Mouse (Mus musculus) urinary bladder, adult 18-20 months (tissue): ENCODE data around the gene Klhl20.
"Not testable (repeated sequence)": the region's sequence is repeated elsewhere in the genome, so short reads cannot be mapped to it uniquely, and the experiment has no call there.

Source experiments
- DNase-seq, 2 experiments: peaks; one replicate each; pipeline ENCODE4 v3.0.0; 2022; ENCODE audit warnings: low spot score in 2 of 2, mixed read lengths in 2 of 2

The Klhl20 gene

DNA sequence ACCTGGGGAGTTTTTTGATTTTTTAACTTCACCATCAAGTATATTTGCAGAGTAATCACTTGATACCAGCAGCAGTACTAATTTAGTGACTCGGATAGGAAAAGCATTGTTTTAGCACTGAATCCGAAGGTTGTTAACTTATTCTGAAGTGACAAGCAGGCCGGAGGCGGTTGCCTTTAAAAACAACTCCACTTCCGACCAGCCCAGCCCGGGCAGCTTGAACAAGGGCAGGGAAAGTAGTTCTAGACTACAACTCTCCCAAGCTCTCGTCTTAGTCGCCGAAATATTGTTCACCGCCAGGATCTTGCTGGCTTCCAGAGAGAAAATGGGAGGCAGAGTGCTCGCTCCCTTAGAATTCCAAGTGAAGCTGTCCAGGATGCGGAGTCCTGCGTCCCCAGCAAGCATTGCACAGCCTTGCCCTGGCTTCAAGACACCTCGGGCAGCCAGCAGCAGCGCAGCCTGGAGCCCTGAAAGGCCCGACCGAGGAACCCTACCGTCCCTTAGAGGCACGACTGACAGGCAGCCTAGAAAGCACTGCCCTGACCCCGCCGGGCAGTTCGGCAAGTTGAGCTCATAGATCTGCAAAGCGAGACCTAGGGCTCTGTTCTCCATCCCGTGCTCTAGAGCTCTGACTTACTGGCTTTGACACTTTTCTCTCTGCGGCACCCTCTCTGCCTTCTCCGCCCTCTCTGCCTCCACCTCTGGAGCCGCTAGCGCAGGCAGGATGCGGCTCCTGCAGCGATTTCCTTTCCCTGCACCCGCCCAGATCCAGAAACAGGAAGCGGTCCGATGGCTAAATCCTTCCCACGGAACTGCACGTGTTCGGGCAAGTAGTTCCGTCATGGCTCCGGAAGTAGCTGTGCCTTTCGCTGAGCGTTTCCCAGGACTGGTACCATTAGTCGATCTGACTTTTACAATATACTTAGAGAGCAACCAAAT lies at the start of gene Klhl20:
TSS of gene Klhl20 (minus strand) at position 786 of the 939 bp plus-strand sequence.
- peak; percentile 86 to 96 for DNase-seq

DNA sequence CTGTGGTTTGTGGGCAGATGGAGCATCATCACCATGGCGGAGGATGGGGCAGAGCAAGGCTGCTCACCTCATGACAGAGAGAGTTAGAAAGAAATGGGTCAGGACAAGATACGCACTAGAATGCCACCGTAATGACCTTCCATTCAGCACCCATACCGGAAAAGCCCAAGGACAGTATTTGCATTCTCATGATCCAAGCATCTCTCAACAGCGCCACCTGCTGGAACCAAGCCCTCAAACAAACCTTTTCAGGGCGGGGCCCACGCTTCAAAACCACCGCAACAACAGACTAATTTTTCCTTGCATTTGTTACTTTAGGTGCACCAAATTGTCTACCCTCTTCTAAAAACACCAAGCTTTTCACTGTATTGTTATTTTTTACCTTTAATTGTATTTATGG lies 49.4 kb upstream of the Klhl20 start:
- peak in 1 of 2 experiments; percentile 46 for DNase-seq

DNA sequence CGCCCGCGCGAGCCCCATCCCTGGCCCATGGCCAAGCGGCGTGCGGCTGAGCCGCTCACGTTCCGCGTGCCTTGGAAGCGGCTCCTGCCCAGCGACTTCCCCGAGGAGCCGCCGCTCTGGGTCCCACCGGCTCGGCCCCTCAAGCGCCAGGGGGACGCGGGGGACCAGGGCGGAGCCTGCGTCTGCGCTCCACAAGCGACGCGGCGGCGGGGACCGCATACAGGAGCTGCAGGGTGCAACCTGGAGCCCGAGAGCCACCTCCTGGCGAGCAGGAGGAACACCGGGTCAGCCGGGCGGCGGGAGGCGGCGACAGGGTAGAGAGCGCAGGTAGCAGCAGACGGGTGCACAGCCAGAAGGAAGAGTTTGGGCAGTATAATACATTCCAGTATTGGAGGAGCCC lies 39.3 kb upstream of the Klhl20 start:
- peak; percentile 50 to 68 for DNase-seq

DNA sequence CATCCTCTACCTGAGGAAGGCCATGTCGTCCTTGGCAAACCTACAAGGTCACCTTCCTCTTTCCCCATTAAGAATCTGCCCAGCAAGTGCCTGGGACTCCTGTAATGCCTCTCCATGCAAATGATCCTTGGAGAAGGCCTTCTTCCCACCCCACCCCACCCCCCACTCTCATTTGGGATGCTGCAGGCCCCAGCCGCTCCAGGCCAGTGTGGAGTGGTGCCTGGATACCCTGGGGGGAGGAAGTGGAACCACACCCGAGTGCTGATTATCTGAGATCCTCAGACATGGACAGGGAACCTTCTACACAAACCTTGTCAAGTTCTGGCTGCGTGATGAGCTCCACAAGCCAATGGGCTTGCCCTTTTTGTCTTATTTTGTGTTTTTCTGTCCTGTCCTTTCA lies 29.0 kb upstream of the Klhl20 start:
- DNase-seq = no peak

DNA sequence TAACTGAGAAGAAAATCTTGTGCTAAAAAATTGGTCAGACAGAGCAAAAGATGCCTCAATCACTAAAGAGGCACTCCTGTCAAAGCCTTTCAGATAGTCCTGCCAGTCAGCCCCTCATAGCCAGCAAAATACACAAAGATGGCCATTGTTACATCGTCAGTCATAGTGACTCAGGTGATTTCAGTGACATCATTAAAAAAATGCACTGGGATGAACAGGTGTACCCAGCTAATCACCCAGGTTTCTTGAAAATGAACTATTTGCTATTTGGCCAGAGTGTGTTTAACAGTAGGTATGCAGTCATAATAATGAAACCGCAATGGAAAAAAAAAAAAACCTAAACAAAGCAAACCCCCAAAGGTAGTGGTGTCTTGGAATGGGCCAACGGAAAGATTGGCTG lies 27.9 kb upstream of the Klhl20 start, which contains the start of gene Tex50:
TSS of gene Tex50 (minus strand) at position 101 of the 400 bp plus-strand sequence.
- no peak for DNase-seq

DNA sequence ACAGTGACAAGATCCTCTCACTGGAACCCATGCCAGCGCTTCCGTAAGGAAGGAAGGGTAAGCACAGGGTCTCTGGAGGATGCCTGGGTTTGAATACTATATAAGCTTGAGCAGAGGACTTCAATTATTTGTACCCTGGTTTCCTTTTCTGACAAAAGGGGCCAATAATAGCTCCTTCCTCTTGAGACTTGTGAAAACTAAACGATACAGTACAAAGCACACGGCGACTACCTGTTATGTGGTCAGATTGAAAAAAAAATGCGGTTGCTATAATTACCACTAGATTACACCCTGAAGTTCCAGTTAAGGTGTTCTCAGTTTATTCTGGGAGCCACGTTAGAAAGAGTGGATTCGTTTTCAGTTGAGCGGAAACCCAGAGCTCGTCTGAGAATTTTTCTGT lies 25.2 kb upstream of the Klhl20 start:
- no peak for DNase-seq

DNA sequence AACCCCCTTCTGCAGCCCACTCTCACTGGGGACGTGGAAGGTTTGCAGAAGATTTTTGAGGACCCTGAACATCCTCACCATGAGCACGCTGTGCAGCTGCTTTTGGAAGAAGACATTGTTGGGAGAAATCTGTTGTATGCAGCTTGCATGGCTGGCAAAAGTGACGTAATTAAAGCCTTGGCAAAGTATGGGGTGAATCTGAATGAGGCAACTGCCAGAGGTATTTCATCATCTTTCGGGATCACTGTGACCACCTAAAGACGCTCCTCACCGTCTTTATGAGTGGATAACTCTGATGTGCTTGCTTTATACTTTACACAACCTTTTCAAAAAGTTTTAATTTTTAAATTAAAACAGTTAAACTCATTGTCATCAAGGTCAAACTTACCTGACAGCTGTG lies 19.8 kb upstream of the Klhl20 start:
- no peak for DNase-seq

DNA sequence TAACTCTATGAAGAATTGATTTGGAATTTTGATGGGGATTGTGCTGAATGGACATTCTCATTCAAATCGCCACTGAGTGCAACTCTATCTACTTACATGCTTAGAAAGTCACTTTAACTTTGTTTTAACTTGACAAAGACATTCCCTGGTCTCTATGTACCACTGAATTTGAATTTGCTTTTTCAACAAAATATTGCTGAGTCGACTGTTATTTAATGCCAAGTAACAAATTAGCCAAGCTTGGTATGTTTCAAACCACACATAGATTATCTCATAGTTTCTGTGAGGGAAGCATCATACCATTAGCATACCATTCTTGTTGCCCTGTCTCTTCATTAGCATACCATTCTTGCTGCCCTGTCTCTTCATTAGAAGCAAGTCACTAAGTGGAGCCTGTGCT lies 16.6 kb upstream of the Klhl20 start:
- no peak for DNase-seq

DNA sequence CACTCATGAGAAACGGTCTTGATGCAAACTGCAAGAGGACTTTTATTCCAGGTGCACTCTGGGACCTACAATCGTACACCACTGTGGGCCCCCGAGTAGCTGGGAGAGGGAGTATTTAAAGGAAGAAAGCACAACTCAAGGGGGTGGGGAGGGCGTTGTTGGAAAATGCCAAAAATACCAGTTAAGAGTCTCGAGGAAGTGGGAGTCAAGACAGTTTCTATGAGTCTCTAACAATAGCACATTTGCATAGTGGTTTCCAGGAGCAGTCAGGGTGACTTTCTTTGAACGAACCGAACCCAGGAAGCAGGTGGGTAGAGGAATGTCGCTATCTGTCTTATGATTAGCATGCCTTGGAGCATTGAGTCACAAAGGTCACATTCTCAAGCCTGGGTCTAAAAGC lies 14.3 kb upstream of the Klhl20 start:
- DNase-seq = not testable (repeated sequence)

DNA sequence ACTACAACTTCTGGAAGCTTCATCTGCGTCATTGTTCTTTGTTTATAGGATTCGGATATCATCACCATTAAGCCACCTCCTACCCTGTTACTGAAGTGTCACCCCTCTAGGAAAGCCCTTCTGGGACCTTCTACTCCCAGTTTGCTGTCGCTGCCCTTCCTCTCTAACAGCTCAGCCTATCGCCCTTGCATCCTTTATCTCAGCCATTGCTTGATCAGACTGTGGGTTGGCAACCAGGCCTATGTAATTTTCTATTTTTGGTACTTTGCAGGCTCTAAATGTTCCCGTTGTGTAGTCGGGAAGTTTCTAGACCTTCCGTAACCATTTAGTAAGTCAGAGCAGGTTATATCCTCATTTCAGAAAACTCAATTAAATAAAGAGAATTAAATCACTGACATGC lies 11.9 kb upstream of the Klhl20 start:
- DNase-seq = no peak

DNA sequence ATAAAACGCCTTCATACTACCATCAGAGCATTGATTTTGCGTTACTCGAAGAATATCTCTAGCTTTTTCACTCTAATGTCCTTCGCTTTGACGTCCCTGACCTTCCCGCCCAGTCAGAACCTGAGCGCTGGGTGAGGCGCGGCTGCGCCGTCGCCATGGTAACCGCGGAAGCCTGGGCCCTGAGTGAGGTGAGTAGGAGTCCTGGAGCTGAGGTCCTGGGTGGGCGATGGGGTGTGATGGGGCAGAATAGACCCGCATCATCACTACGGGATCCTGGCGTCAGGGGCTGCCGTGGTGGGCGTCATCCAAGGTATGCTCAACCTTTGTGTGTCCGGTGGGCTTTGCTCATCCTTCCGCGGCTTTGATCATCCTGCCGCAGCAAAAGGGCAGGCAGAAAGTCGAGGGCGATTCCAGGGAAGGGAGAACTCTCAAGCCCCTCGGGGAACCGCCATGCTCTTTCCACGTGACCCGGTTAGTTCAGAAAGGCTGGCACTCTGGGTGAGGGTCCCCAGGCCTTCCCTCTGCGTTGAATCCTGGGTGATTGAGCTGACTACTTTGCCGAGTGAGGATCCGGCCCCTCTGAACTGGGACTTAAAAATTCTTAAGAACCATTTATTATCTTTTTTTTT lies 11.3 kb upstream of the Klhl20 start, which contains the start of gene Ankrd45:
TSS of gene Ankrd45 (plus strand) at position 161 of the 629 bp plus-strand sequence.
- DNase-seq = peak in 1 of 2 experiments; percentile 8

DNA sequence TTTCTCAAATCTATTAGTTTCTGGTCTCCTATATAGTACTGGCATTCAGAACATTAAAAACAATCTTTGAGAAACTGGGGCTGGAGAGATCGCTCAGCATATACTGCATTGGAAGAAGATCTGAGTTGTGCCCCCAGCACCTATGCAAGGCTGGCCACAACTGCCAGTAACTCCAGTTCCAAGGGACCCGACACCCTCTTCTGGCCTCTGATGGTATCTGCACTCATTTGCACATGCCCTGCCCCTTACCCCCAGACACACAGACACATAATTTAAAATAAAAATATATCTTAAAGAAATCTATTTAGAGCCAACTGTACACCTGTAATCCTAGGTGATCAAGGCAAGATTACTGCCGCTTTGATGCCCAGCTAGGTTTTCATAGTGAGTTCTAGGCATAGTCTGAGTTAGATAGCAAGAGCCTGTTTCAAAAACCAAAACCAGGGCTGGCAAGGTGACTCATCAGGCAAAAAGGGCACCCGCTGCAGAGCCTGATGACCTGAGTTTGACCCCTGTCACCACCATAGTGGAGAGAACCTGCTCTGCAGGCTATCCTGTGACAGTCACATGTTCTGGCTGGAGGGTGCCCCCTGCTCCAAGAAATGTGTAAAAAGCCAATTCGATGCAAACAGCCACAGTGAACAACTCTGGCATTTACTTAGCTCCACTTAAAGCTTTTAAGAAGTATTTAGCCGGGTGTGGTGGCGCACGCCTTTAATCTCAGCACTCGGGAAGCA lies 8.9 kb upstream of the Klhl20 start:
- peak in 1 of 2 experiments; percentile 25 for DNase-seq

DNA sequence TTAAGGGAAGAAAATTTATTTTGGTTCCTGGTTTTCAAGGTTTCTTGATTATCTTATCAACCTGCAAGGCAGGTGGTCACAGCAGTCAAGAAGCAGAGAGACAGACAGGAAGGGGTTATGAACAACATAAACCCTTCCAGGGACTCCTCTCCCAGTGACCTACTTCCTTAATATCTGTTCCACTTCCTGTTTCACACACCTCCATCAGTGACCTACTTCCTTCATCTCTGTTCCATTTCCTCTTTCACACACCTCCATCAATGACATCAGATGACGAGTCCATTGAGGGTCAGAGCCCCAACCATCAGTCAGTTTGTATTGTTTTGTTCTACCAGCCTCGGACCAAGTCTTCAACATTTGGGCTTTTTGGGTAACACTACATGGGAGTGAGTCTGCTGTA lies 8.2 kb upstream of the Klhl20 start:
- no peak for DNase-seq

DNA sequence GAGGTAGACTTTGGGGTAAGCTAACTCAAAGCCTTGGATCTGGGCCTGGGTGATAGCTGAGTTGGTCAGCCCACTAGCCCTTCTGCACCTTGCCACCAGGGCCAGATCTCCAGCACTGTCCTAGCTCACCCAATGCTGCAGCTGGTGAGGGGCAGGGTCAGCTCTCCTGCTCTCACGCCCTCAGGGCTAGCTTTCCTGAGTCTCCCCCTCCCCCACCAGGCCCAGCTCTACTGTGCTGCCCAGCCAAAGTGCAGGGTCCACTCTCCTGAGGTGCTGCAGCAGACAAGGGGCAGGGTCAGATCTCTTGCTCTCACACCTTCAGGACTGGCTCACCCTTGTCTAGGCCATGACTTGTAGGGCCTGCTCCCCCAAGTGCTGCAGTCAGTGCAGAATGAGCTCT lies 4.8 kb downstream of the Klhl20 start:
- DNase-seq = no peak

DNA sequence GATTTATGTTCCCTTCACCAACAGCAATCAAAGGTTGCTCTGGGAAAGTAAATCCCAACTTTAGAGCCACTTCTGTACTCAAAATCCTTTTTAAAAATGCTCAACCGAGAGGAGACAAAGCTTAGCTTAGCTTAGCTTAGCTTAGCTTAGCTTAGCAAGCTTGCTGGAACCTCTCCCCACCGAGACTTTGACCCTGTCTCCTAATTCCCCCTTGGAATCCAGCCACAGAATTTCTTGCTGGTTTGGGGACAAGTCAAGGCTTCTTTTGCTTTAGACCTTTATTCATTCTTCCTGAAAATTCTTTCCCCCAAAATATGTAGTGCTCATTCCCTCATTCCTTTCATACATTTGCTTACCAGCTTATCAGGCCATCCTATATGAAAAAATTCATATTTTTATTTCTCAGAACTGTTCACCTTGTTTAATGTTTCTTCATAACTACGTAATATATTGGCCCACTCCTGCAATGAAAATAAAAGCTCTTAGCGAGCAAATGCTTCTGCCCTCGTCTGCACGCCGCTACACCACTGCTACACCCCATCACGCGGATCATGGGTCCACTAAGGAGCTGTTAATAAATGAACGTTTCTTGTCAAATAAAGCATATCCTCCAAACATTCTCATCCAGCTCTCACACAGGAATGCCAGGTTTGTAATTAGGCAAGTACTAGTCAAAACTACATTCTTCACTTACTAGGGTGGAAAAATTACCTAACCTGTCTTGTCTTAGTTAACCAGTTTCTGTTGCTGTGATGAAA lies 8.5 kb downstream of the Klhl20 start:
- DNase-seq = no peak

DNA sequence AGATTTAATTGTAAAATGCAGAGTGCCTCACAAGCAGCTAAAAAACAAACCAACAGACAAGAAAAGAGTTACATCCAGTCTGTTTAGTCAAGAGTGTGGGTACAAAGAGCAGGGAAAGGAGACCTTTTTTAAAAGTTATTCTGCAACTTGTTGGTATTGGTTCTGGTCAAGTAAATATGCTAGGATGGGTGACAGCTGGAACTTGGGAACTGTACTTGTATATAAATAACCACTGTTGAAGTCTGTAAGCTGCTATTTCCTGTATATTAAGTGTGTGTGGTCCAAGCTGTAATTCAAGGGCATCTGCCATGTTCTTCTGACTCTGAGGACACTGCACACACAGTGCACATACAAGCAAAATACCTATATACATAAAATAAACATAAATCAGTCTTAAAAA lies 16.7 kb downstream of the Klhl20 start:
- no peak for DNase-seq

DNA sequence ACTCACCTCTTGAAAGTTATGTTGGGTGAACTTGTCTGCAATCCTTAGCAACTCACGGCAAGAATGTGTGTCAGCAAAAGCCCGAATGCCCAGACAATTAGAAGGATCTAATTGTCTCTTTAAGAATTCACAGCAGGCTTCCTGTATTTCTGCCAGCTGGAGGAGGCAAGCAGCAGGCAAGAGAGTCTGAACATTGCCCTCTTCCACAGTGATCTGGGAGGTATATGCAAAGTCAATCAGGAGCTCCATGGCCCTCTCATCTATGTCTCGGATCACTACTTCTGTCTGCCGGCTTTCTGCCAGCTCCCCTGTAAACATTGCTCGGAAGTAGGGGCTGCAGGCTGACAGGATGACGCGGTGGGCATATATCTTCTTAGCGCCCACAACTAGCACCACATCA lies 22.1 kb downstream of the Klhl20 start:
- no peak for DNase-seq

DNA sequence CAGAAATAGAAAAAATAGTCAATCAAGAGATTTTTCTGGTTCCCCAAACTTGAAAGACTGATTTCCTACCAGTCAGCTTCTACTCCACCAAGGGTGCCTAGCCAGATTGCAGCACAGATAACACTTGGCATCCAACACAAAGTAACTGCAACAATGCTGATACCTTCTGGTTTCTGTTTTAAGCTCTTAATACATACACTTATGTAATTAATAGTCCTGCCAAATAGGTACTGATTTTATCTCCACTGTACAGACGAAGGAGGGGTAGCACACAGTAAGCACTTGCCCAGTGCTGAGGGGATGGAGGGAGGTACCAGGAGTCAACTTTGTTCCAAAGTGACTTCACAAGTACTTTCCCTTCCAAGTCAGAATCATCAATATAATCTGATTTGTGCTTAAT lies 27.5 kb downstream of the Klhl20 start:
- no peak for DNase-seq

DNA sequence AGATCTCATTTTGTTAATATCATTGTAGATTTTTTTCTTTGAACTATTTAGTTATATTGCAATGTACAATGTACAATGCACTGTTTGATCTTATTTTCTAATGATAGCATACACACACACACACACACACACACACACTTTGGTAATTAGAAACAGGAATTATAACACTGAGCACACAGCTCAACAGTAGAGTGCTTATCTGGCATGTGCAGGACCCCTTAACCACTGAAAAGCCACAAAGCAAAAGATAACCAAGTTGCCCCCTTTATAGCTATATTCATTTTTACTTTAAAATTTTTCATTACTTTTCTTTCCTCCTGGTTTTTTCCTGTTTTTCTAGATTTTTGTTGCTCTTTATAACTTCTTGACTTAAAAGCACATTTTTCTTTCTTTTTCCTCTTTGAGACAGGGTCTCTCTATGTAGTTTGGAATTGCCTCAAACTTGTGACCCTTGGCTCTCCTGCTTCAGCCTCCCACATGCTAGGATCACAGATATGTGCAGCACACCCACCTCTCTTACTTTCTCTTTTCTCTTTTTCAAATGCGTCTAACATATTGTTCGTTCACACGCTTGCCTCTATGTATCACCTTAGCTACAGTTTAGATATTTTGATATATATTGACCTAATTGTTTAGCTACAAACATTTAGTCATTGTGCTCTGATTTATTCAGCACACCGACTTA lies 31.4 kb downstream of the Klhl20 start:
- no peak for DNase-seq

DNA sequence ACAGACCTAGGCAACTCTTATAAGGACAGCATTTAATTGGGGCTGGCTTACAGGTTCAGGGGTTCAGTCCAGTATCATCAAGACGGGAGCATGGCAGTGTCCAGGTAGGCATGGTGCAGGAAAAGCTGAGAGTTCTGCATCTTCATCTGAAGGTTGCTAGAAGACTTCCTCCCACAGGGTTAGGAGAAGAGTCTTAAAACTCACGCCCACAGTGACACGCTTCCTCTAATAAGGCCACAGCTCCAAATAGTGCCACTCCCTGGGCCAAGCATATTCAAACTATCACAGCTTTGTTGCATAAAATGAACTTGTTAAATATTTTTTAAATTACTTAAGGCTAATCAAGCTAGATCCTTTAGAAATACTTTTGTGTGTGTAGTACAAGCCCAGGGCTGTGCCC lies 54.1 kb downstream of the Klhl20 start:
- DNase-seq = no peak

DNA sequence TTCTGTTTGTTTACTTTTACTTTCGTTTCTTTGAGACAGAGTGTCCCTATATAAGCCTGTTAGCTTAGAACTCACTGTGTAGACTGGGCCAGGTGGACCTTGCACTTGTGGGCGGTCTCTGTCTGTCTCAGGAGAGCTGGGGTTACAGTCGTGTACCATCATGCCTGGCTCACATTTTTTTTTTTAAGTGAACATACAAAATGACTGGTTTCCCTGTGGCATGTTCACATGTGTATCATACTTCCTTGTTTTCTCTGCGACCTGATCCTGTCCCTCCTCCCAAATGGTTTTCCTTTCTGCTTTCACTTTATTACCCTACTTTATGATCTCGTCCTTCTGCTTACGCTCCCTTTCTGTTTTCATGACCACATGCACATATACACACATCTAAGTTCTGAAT lies 55.1 kb downstream of the Klhl20 start:
- DNase-seq = no peak
